Mouse (Mus musculus): ENCODE measurements around the gene Spem2. TPM values are rescaled to one million over a fixed set of nuclear protein-coding genes. Genes with fewer than 3 reads are reported as not detected.

Gene Spem2
- total RNA-seq, 2 experiments from 2014 or later, result not detected

DNA sequence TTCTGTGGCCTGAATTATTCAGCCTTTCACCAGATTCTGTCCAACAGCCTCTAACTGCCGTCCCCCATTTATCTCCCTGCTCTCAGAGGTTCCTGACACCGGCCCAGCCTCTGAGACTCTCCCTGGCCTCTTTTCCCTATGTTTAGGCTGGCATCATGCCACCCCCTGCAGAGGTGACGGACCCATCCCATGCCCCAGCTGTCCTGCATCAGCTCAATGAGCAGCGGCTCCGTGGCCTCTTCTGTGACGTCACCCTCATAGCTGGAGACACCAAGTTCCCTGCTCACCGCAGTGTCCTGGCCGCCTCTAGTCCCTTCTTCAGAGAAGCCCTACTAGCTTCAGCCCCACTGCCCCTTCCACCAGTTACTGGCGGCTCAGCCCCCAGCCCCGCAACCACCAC, 42.5 kb downstream of the Spem2 start:
- DNase-seq, result no peak
- intact Hi-C loops (cut with DNase I), result no loop called here

DNA sequence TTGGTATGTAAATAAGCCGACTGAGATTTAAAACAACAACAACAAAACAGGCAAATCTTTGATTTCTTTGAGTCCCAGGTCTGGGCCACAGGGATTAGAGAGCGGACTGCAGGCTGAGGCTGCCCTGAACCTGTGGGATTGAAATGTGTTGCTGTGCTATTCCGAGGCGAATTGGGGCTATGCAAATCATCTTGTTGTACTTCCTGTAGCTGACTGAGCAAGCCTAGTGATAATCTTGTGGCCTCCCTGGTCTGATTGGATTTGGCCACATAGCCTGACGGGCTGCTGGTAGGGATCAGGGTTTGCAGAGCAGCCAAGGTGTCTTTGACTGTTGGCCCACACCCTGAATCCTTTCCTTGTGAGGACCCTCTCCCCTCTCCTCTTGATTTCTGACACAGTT, 43.3 kb downstream of the Spem2 start:
- no peak for DNase-seq
- intact Hi-C loops (cut with DNase I), result no loop called here

DNA sequence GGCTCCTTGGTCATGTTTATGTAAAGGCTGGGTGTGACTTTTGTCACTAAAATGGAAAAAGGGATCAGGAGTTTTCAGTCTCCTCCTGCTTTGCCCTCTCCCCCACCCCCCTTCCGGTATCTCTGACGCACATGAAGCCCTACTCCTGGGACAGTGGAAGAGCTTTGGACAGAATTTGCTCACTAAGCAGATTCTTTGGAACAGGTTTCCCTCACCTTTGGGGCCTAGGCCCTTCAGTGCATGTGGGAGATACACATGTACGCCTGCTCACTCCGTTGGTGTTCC, 50.7 kb downstream of the Spem2 start:
- intact Hi-C loops (cut with DNase I), result no loop called here
- no peak for DNase-seq

DNA sequence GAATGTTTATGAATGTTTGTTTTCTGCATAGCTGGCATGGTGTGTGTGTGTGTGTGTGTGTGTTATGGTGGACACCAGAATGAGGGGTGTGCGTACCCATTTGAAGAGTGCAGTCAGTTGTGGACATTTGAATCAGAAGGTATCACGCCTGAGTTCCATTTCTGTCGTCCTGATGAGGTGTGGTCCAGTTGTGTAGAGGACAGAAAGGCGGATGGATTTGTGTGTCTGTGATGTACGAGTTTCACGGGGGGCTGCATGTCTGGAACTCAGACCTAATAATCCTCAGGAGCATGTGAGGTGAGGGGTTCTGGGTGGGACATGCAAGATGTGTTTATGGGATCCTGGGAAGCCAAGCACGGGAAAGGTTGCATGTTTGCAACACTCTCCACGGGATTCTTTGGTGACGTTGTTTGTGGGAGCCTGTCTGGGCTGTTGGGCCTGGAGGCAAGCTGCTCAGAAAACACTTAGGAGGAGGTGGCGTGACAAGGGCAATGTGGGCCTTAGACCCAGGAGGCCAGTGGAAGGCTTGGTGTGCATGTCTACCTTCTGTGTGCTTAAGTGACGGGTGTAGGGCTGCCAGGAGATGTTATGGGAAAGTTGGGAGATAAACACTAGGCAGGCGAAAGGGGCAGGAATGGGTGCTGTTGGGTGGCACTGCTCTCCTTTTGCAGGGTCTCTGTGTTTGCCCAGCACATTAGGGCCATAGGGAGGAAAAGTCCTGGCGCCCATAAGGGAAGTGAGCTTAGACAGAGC, 51.2 kb downstream of the Spem2 start:
- no peak for DNase-seq
- intact Hi-C loops (cut with DNase I), result no loop called here

Other genes with a start within 250 kb of the Spem2 start
- gene Wrap53, start 238.2 kb downstream of the Spem2 start, total RNA-seq (2021), result 1 to 10 TPM; 2.6 to 2.8 TPM
- 10 to 100 TPM; 10.7 to 15.8 TPM for gene Trp53, start 238.1 kb downstream of the Spem2 start, total RNA-seq (2021)
- 100 to 1,000 TPM; 380 to 461 TPM for gene Atp1b2, start 212.5 kb downstream of the Spem2 start, total RNA-seq (2021)
- gene Shbg, start 200.6 kb downstream of the Spem2 start, total RNA-seq (2021), result not detected
- gene Sat2, start 196.4 kb downstream of the Spem2 start, total RNA-seq (2021), result 1 to 10 TPM; 3.0 to 3.2 TPM
- gene Fxr2, start 185.5 kb downstream of the Spem2 start, total RNA-seq (2021), result 10 to 100 TPM; 77.7 to 91.9 TPM
- gene Sox15, start 163.2 kb downstream of the Spem2 start, total RNA-seq (2021), result not detected
- 1 to 10 TPM; 8.0 to 8.3 TPM for gene Mpdu1, start 155.8 kb downstream of the Spem2 start, total RNA-seq (2021)
- gene Cd68, start 152.3 kb downstream of the Spem2 start, total RNA-seq (2021), result 1 to 10 TPM; 2.6 to 3.2 TPM
- 100 to 1,000 TPM in 1 of 2 experiments, 10 to 100 TPM in 1; 74.1 to 103 TPM for gene Eif4a1, start 146.0 kb downstream of the Spem2 start, total RNA-seq (2021)
- 10 to 100 TPM; 22.7 TPM for gene Senp3, start 136.4 kb downstream of the Spem2 start, total RNA-seq (2021)
- under 1 TPM; 0.39 to 0.92 TPM for gene Tnfsf13, start 132.7 kb downstream of the Spem2 start, total RNA-seq (2021)
- gene Tnfsf12, start 122.6 kb downstream of the Spem2 start, total RNA-seq (2021), result 10 to 100 TPM in 1 of 2 experiments, 1 to 10 TPM in 1; 8.6 to 10.4 TPM
- 1 to 10 TPM; 1.3 to 1.5 TPM for gene Tnfsfm13, start 122.4 kb downstream of the Spem2 start, total RNA-seq (2021)
- 10 to 100 TPM; 28.7 to 29.2 TPM for gene Polr2a, start 59.8 kb downstream of the Spem2 start, total RNA-seq (2021)
- gene Slc35g3, start 56.5 kb downstream of the Spem2 start, total RNA-seq (2021), result not detected
- 10 to 100 TPM; 24.3 to 26.2 TPM for gene Zbtb4, start 52.6 kb downstream of the Spem2 start, total RNA-seq (2021)
- 10 to 100 TPM; 29.2 to 33.1 TPM for gene Chrnb1, start 22.5 kb downstream of the Spem2 start, total RNA-seq (2021)
- 1 to 10 TPM; 4.6 to 4.8 TPM for gene Fgf11, start 16.6 kb downstream of the Spem2 start, total RNA-seq (2021)
- under 1 TPM; 0.12 to 0.20 TPM for gene Tmem102, start 12.8 kb downstream of the Spem2 start, total RNA-seq (2021)
- not detected for gene Gm39566, start 3.2 kb downstream of the Spem2 start, total RNA-seq (2021)
- not detected for gene Spem1, start 3.7 kb upstream of the Spem2 start, total RNA-seq (2021)
- gene Nlgn2, start 19.3 kb upstream of the Spem2 start, total RNA-seq (2021), result 1 to 10 TPM; 2.4 to 2.9 TPM
- 100 to 1,000 TPM; 104 to 140 TPM for gene Tmem256, start 20.0 kb upstream of the Spem2 start, total RNA-seq (2021)
- 10 to 100 TPM; 10.6 to 11.2 TPM for gene Plscr3, start 27.9 kb upstream of the Spem2 start, total RNA-seq (2021)
- gene Tnk1, start 40.3 kb upstream of the Spem2 start, total RNA-seq (2021), result not detected
- not detected for gene Tmem95, start 59.6 kb upstream of the Spem2 start, total RNA-seq (2021)
- gene Kctd11, start 62.9 kb upstream of the Spem2 start, total RNA-seq (2021), result 1 to 10 TPM; 1.3 to 1.5 TPM
- gene Acap1, start 77.1 kb upstream of the Spem2 start, total RNA-seq (2021), result 1 to 10 TPM in 1 of 2 experiments, under 1 TPM in 1; 0.27 to 1.1 TPM
- under 1 TPM in 1 of 2 experiments, not detected in 1; 0.59 TPM for gene 2810408A11Rik, start 82.5 kb upstream of the Spem2 start, total RNA-seq (2021)
- gene Neurl4, start 82.6 kb upstream of the Spem2 start, total RNA-seq (2021), result 10 to 100 TPM; 22.9 to 23.1 TPM
- 10 to 100 TPM; 33.9 to 42.5 TPM for gene Gps2, start 95.4 kb upstream of the Spem2 start, total RNA-seq (2021)
- gene Eif5a, start 103.5 kb upstream of the Spem2 start, total RNA-seq (2021), result 100 to 1,000 TPM; 402 to 432 TPM
- gene Ybx2, start 117.3 kb upstream of the Spem2 start, total RNA-seq (2021), result 10 to 100 TPM in 1 of 2 experiments, 1 to 10 TPM in 1; 5.4 to 10.6 TPM
- gene Slc2a4, start 129.7 kb upstream of the Spem2 start, total RNA-seq (2021), result 100 to 1,000 TPM; 382 to 407 TPM
- not detected for gene Cldn7, start 146.3 kb upstream of the Spem2 start, total RNA-seq (2021)
- gene Ctdnep1, start 162.7 kb upstream of the Spem2 start, total RNA-seq (2021), result 100 to 1,000 TPM; 171 to 246 TPM
- gene Elp5, start 164.1 kb upstream of the Spem2 start, total RNA-seq (2021), result 10 to 100 TPM; 29.0 to 34.6 TPM
- gene Gabarap, start 172.7 kb upstream of the Spem2 start, total RNA-seq (2021), result 100 to 1,000 TPM; 142 to 178 TPM
- 10 to 100 TPM; 12.6 to 16.5 TPM for gene Phf23, start 177.3 kb upstream of the Spem2 start, total RNA-seq (2021)
- gene Dvl2, start 182.1 kb upstream of the Spem2 start, total RNA-seq (2021), result 1 to 10 TPM; 3.3 to 4.6 TPM
- gene Acadvl, start 196.9 kb upstream of the Spem2 start, total RNA-seq (2021), result 100 to 1,000 TPM; 320 to 384 TPM
- 1 to 10 TPM; 4.9 to 6.5 TPM for gene Dlg4, start 198.5 kb upstream of the Spem2 start, total RNA-seq (2021)
- gene Asgr1, start 235.6 kb upstream of the Spem2 start, total RNA-seq (2021), result not detected

Measured in gastrocnemius, postnatal 36 days (tissue).